Mouse (Mus musculus) layer of hippocampus, postnatal 25 days (tissue): ENCODE measurements at regions not wholly inside any gene's neighbourhood (a gene's known extent, or its start where the extent isn't known, plus 50 kb on each side); places are given as distances from the start of the nearest gene placed in this dataset.
A peak's percentile ranks its signal among the peaks of the same experiment; 100 is the strongest.

ENCODE experiments used
- DNase-seq, 2 experiments: peaks; one replicate each; pipeline ENCODE4 v3.0.0; 2022; ENCODE audit warnings: mixed read lengths in 2 of 2, low spot score in 1 of 2; ENCODE audit errors: extremely low spot score in 1 of 2

- DNase-seq: no peak
Observed at GRCm38 (mm10) chr16:76851396-76851795, 162.1 kb upstream of the Usp25 start.

DNA sequence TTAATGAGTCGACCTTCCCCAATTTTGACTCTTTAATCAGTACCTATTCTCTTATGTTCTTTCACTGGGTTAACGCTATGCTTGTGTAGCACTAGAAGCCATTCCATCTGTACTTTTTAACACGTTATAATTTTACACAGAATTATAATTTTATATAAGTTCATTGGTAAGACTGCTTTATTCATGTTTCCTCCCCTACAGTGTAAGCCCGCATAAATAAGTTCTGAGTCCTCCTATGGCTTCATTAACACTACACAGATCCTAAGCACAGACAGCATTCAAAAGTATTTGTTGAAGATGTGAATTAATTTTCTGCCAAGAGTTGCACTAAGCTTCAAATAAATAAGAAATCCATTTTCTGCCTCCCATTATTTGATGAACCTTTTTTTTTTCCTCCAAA is 176.1 kb upstream of the Usp25 start:
- no peak for DNase-seq

DNA sequence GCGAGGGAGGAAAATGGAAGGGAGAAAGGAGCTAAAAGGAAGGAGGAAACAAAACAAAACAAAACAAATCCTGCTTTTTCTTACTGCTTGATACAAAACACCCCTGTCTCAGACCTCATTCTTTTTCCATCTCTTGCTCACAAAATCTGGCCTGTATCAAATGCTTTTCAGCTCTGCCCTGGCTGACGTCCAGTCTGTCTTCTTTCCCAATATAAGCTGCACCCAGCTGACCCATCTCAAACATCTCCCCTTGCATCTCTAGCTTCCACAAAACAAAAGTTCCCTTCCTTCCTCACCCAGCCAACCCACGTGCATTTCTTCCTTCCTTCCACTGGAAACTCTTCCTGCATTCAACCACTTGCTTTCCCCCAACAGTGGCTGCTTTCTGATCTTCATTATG is 183.1 kb upstream of the Usp25 start:
- DNase-seq: no peak

DNA sequence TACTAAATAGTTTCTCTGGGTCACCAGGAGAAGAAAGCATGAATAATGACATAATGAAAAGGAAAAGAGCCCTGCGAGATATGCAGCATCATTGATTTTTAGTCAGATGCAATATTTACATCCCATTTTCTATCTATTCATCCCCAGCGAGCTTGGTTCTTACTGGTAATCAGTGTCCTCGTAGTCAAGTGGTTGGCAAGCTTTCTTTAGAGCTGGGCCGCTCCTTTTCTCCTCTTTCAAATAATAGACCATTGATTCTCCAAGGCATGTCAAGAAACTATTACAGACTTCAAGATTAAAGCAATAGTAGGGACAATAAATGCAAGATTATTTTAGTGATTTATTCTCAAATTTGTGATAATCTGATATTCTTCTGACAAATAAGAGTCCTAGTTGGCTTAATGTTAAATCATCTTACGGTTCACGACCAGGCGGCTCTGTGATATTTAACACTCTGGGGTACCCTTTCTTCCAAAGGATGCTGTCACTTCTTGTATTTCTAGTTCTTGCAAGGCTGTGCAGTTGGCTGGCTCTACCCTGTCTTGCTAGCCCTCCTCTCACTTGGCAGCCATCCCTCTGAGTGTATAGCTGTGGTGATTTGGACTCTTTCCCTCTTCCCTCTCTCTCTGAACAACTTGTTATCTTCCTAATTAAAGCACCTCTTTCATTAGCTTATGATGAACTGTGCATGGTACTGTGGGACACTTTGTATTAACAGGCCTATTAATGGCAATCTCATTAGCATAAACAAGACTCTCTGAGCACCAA is 185.6 kb upstream of the Usp25 start:
- DNase-seq: no peak

- DNase-seq: no peak
Observed at GRCm38 (mm10) chr16:76821261-76821660, 192.2 kb upstream of the Usp25 start.

- DNase-seq: no peak
Observed at GRCm38 (mm10) chr16:76816056-76816885, 197.2 kb upstream of the Usp25 start.

DNA sequence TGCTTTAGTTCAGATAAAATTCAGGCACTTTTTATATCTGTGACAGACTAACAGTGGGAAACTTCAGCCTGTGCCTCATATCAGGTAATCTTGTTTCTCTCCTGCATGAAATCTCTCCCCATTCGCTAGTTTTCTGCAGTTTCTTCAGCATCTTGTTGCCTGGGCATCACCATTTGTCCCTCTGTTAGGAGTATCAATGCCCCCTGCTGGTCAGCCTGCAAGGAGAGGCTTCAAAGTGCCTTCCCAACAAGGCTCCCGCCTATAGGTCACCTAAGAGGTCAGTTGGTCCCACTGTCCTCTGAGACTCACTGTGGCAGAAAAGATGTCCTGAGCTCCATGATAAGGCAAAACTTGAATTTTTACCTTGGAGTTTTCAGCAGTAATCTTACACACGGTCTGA is 209.8 kb upstream of the Usp25 start:
- peak in 1 of 2 experiments; percentile 47 for DNase-seq

- DNase-seq: no peak
Observed at GRCm38 (mm10) chr16:76786405-76787155, 226.9 kb upstream of the Usp25 start.

- DNase-seq: no peak
Observed at GRCm38 (mm10) chr16:76782656-76783055, 230.8 kb upstream of the Usp25 start.

DNA sequence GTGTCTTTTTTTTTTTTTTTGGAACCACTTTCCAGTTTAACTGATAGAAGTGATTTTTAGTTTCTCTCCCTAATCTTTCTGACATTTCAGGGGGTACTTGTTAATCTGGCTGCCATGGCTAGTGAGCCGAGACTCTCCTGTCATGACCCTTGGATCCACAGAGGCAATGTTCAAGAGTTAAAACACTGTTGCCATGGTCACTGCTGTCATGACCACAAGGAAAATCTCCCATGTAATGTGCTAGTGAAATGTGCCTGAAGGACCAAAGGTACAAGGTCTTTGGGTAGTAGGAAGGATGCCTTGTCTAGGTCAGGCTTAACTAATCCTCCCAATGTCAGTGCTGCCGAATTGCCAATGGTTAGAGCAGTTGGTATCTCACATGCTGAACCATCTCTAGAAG is 237.7 kb upstream of the Usp25 start:
- DNase-seq: no peak

DNA sequence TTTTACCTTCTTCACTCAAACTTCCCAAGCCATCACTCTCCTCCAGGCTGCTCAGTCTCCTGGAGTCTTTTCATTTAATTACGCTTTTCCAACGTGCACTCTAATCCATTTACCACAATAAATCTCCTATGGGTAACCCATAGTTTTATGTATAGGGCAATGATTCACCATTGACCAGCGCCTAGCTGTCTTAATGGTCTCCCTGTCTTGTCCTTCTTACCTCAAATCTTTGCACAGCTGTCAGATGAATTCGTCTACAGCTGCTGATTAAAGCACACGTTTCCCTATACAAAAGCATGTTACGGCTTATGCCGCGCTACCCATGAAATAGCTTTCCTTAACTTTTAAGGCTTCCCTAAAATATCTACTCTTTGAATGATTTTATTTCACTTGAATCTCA is 239.5 kb upstream of the Usp25 start:
- no peak for DNase-seq

DNA sequence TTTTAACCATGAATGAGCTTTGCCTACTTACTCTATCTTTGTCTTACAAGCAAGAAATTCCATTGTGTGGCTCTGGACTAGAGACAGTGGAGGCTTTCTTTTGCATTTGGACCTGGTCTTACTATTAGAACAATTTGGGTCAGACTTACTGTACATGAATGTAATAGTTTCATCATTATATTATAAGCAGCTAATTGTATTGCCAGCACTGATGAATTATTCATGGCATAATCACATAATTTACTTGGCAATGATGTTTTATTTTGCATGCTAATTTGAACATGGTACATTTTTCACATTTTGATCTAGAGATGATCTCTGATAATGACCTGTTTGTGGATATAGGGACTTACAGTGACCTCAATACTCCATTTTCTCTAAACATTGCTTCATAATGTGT is 240.0 kb upstream of the Usp25 start:
- DNase-seq: no peak

DNA sequence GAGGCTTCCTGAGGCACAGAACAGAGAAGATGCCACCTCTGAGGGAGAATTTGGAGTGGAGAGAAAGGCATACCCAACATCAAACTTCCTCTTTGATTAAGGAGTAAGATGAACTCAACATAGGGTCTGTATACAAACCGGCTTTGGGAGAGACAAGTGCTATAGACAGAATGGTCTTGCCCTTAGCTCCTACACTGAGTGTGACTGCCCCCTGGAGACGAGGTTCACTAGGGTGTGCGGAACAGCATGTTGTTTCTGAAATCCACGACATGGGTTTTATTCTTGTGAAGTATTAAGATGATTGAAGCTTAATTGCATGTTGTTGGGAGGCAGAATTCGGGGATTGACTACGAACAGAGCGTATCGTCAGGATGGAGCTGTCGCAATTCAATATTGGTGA is 244.9 kb upstream of the Usp25 start:
- DNase-seq: peak in 1 of 2 experiments; percentile 48

DNA sequence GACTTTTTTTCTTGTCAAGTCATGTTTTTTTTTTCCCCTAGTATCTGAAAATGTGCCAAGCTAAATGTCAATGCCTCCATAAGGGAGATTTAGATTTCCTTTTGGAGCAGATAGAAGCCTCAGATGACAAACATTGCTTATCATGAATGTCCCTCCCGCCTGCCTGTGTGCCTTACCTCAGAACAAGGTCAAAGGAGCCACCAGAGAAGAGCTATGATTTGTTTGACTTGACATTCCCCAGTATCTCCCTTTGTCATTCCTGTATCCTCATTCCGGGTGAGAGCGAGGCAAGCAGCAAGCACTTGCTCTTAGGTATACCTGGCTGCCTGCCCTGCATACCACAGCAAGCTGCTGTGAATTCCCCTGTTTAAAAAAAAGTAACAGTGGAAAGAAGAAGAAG is 246.9 kb upstream of the Usp25 start:
- DNase-seq: no peak

GRCm38 (mm10) chr16:76765536-76765935 is 248.0 kb upstream of the Usp25 start:
- no peak for DNase-seq

- DNase-seq: no peak
Observed at GRCm38 (mm10) chr16:76764994-76765393, 248.5 kb upstream of the Usp25 start.

DNA sequence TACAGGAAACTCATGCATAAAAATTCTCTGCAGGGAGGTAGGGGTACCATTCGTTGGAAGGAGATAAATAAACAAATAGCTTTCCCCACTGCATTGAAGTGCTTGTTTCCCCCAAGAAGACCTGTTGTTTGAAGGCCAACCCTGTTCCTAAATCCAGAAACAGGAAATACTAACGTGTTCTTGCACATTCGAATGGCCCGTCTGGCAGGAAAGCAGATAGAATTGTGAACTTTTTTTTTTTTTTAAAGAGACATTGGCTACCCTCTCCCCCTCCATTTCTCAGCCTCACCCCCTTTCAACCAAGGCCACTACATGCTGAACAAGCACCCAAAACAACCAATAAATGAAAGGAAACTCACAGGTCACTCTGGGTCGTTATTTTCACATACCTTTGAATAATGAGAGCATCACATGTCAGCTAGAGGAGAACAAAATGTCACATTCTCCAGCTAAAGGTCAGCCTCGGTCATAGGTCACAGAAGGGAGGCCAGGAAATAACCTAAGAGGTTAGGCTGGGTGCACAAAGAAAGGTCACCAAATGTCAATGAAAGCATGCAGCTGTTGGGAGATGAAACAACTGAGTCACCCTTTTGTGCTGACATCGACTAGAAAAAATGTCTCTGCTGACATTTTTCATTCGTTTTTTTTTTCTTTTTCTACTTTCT is 250.8 kb upstream of the Usp25 start:
- no peak for DNase-seq

DNA sequence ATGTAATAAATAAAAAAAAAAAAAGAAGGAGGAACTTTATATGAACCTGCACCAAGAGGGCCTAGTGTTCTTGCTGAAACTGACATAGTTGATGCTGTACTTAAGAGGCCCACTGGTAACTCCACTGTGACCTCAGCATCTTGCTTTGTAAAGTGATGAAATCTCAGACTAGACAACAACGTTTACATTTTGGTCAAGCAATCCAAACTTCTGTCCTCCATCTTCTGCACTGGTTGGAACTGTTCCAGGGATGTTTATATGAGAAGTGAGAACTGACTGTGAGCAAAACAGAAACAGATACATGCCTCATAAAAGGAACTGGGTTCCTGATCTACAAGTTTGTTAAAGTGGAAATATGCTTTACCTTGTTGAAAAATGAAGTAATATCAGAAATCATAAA is 251.7 kb upstream of the Usp25 start:
- no peak for DNase-seq

- DNase-seq: no peak
Observed at GRCm38 (mm10) chr16:76761004-76761403, 252.5 kb upstream of the Usp25 start.

DNA sequence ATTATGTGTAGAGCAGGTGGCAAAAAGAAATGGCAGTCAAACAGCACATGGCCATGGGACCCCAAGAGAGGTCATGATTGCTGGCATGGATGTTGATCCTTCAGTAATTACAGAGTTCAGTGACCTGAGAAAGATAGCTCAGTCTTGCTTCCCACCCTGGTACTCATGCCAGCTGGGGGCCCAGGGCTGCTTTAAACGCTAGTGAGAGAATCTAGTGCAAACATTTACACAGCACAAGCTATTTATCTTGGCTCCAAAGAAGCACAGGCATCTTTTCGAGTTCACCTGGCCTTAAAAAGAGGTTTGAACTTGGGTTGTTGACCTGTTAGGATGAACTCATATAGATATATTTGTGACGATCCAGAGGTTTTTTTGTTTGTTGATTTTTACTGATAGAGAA is 258.6 kb upstream of the Usp25 start:
- no peak for DNase-seq

DNA sequence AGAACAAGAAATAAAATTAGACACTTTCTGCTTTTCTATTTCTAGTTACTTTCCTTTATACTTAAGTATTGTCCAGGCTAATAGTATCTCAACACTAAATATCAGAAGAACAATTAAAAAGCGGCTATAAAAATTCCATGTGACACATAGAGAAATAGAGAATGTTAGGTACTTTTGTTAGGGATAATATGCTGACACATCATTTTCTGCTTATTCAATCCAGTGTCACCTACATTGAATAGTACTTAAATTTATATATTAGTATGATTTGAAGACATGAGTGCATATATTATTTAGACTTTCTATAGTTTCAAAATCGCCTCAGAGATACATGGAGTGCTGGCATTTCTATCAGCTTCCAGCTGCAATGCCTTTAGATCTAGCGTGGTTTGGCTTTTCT is 267.1 kb upstream of the Usp25 start:
- DNase-seq: no peak
